Mouse (Mus musculus) megakaryocyte, embryonic 14.5 days (primary cell): ENCODE results near the gene Acox3.

ENCODE experiments used
- FLI1 ChIP-seq: IDR thresholded peaks from 2 replicates; pipeline ENCODE4 v1.6.1; 2012; ENCODE audit warnings: low read length, inconsistent platforms, mixed read lengths
- GATA1 ChIP-seq: IDR thresholded peaks from 3 replicates; pipeline ENCODE4 v1.6.1; 2012; ENCODE audit warnings: mixed read lengths, low read length, inconsistent platforms, borderline replicate concordance

DNA sequence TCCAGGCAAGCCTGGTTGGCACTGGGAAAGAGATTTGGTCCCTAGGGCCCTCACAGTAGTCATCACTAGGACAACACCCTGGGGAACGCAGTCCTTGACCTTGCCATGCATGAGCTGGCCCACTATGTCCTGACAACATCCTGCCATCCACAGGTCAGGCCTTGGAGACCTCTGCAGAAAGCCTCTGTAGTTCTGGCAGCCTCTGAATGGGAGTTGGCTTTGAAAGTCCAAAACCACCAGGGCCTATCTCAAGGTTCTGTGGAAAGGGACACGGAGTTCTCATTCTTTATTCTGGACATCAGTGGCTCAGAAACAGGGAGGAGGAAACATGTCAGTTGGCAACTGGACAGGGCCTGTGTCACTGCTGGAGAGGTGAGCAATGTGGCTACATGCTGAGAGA is 53.2 kb downstream of the Acox3 start:
- no peak for TF ChIP-seq GATA1
- no peak for TF ChIP-seq FLI1
